Mouse (Mus musculus) embryonic facial prominence, embryonic 15.5 days (tissue): ENCODE measurements around the gene Ccdc151. TPM values are rescaled to one million over a fixed set of nuclear protein-coding genes. Genes with fewer than 3 reads are reported as not detected.
A peak's percentile ranks its signal among the peaks of the same experiment; 100 is the strongest.

Experiments
- ATAC-seq: fragments of 200-750 bp; cut with Nextera tagmentation; 2 replicates; pipeline ENCODE4 v1.8.0; 2017; ENCODE audit warnings: low read depth, moderate TSS enrichment; ENCODE audit not compliant: insufficient number of reproducible peaks, low FRiP score, low TSS enrichment
- H3K27ac ChIP-seq: fragments of 300-500 bp; sonication (generic); replicated peaks from 2 replicates; pipeline ENCODE4 v1.5.1; 2015; ENCODE audit warnings: mild to moderate bottlenecking, inconsistent platforms
- H3K27me3 ChIP-seq: fragments of 300-500 bp; sonication (generic); 2 replicates; pipeline ENCODE4 v1.6.1; 2015; ENCODE audit warnings: inconsistent platforms
- H3K36me3 ChIP-seq: fragments of 300-500 bp; sonication (generic); 2 replicates; pipeline ENCODE4 v1.6.1; 2015; ENCODE audit warnings: mild to moderate bottlenecking, inconsistent platforms
- H3K4me1 ChIP-seq: fragments of 300-500 bp; sonication (generic); 2 replicates; pipeline ENCODE4 v1.6.1; 2015; ENCODE audit warnings: inconsistent platforms
- H3K4me2 ChIP-seq: fragments of 300-500 bp; sonication (generic); replicated peaks from 2 replicates; pipeline ENCODE4 v1.6.1; 2015; ENCODE audit warnings: mild to moderate bottlenecking, inconsistent platforms
- H3K4me3 ChIP-seq: fragments of 300-500 bp; sonication (generic); replicated peaks from 2 replicates; pipeline ENCODE4 v1.5.1; 2015; ENCODE audit warnings: mild to moderate bottlenecking, inconsistent platforms
- H3K9ac ChIP-seq: fragments of 300-500 bp; sonication (generic); 2 replicates; pipeline ENCODE4 v1.6.1; 2015; ENCODE audit warnings: inconsistent platforms
- H3K9me3 ChIP-seq: fragments of 300-500 bp; sonication (generic); replicated peaks from 2 replicates; pipeline ENCODE4 v1.6.1; 2016; ENCODE audit warnings: inconsistent platforms
- WGBS: fragments of 180-500 bp; shearing (Covaris S2); methylation state at CpG from one replicate; pipeline ENCODE4 v1.1.7; 2015; 5-methylcytosine and 5-hydroxymethylcytosine counted together
- polyA plus RNA-seq: library from polyadenylated mRNA; unstranded; fragments of >200 nt; fragmentation: Nextera tagmentation; extraction: Ambion mirVana; gene quantifications from 2 replicates; pipeline ENCODE4 v1.2.1, GENCODE M21; 2015

Gene Ccdc151
- polyA plus RNA-seq, 1 experiment from 2014 or later = 11.3 TPM

- Histone ChIP-seq H3K9me3 (no peaks in the 10 kb centered on the region), H3K36me3 (no peaks in the 10 kb centered on the region), H3K4me1 (no peaks in the 10 kb centered on the region), H3K4me2 (no peak overlapping the region), H3K4me3 (no peak overlapping the region), H3K9ac (no peak overlapping the region), H3K27ac (no peak overlapping the region), H3K27me3 (no peaks in the 10 kb centered on the region)
- 87% methylated on average over 9 of the region's 9 CpGs for WGBS
- no peak for ATAC-seq
Observed at GRCm38 (mm10) chr9:22030386-22030785, 28.0 kb upstream of the Ccdc151 start.

GRCm38 (mm10) chr9:22028467-22028866 is 26.0 kb upstream of the Ccdc151 start:
- Histone ChIP-seq H3K9ac (no peak overlapping the region), H3K4me1 (no peaks in the 10 kb centered on the region)
- 52% methylated on average over 7 of the region's 7 CpGs for WGBS

GRCm38 (mm10) chr9:22024592-22024991 is 22.2 kb upstream of the Ccdc151 start:
- WGBS = 47% methylated on average over 8 of the region's 8 CpGs
- ATAC-seq = no peak
- no peak overlapping the region for H3K4me3 ChIP-seq

More at GRCm38 (mm10) chr9:22028467-22028866, 26.0 kb upstream of the Ccdc151 start:
- Histone ChIP-seq H3K9me3 (no peaks in the 10 kb centered on the region), H3K4me3 (no peak overlapping the region), H3K36me3 (no peaks in the 10 kb centered on the region), H3K27me3 (no peaks in the 10 kb centered on the region), H3K27ac (no peak overlapping the region), H3K4me2 (no peak overlapping the region)
- ATAC-seq = no peak

GRCm38 (mm10) chr9:22017208-22017825 is 14.9 kb upstream of the Ccdc151 start:
- H3K27me3 ChIP-seq = no peaks in the 10 kb centered on the region
- no peaks in the 10 kb centered on the region for H3K4me1 ChIP-seq
- 76% methylated on average over 7 of the region's 7 CpGs for WGBS
- no peak overlapping the region for H3K27ac ChIP-seq
- H3K9ac ChIP-seq = no peak overlapping the region
- ATAC-seq = no peak
- H3K9me3 ChIP-seq = no peaks in the 10 kb centered on the region
- H3K36me3 ChIP-seq = peaks cover 23% of the 10 kb centered on the region
- H3K4me2 ChIP-seq = no peak overlapping the region
- H3K4me3 ChIP-seq = no peak overlapping the region

More at GRCm38 (mm10) chr9:22024592-22024991, 22.2 kb upstream of the Ccdc151 start:
- no peaks in the 10 kb centered on the region for H3K36me3 ChIP-seq
- no peaks in the 10 kb centered on the region for H3K4me1 ChIP-seq
- H3K4me2 ChIP-seq = no peak overlapping the region
- H3K27ac ChIP-seq = no peak overlapping the region
- H3K27me3 ChIP-seq = no peaks in the 10 kb centered on the region; the same call in 1 of the 2 replicates
- H3K9ac ChIP-seq = no peak overlapping the region
- no peaks in the 10 kb centered on the region for H3K9me3 ChIP-seq

- Histone ChIP-seq H3K27me3 (no peaks in the 10 kb centered on the region), H3K27ac (no peak overlapping the region), H3K9ac (no peak overlapping the region), H3K4me2 (no peak overlapping the region), H3K4me3 (no peak overlapping the region), H3K36me3 (peaks cover 34% of the 10 kb centered on the region), H3K4me1 (no peaks in the 10 kb centered on the region), H3K9me3 (no peaks in the 10 kb centered on the region)
- no peak for ATAC-seq
- WGBS = 62% methylated on average over 10 of the region's 10 CpGs
Observed at GRCm38 (mm10) chr9:22016245-22016644, 13.8 kb upstream of the Ccdc151 start.

- Histone ChIP-seq H3K9me3 (no peaks in the 10 kb centered on the region), H3K9ac (no peak overlapping the region), H3K4me3 (no peak overlapping the region), H3K27me3 (no peaks in the 10 kb centered on the region), H3K27ac (no peak overlapping the region), H3K36me3 (peaks cover 68% of the 10 kb centered on the region), H3K4me2 (no peak overlapping the region), H3K4me1 (no peaks in the 10 kb centered on the region)
- 94% methylated on average over 13 of the region's 13 CpGs for WGBS
- no peak for ATAC-seq
Observed at GRCm38 (mm10) chr9:22012731-22013130, 10.3 kb upstream of the Ccdc151 start.

- WGBS = 92% methylated on average over 5 of the region's 5 CpGs
- Histone ChIP-seq H3K9me3 (no peaks in the 10 kb centered on the region), H3K4me3 (no peak overlapping the region), H3K9ac (no peak overlapping the region), H3K27ac (no peak overlapping the region), H3K27me3 (no peaks in the 10 kb centered on the region), H3K36me3 (peaks cover 85% of the 10 kb centered on the region), H3K4me2 (no peak overlapping the region), H3K4me1 (no peaks in the 10 kb centered on the region; the same call in 1 of the 2 replicates)
- ATAC-seq = no peak
Observed at GRCm38 (mm10) chr9:22011055-22011454, 8.6 kb upstream of the Ccdc151 start.

GRCm38 (mm10) chr9:22004546-22004945 is 2.1 kb upstream of the Ccdc151 start:
- 91% methylated on average over 12 of the region's 12 CpGs for WGBS
- Histone ChIP-seq H3K9ac (no peak overlapping the region), H3K27me3 (no peaks in the 10 kb centered on the region), H3K9me3 (no peaks in the 10 kb centered on the region), H3K4me1 (peaks cover 29% of the 10 kb centered on the region), H3K4me2 (peak overlapping the region; percentile 80; the same call in 1 of the 2 replicates), H3K27ac (no peak overlapping the region), H3K4me3 (no peak overlapping the region), H3K36me3 (peaks cover 54% of the 10 kb centered on the region)
- ATAC-seq = no peak

- no peak for ATAC-seq
- peaks cover 29% of the 10 kb centered on the region for H3K4me1 ChIP-seq
- H3K27me3 ChIP-seq = no peaks in the 10 kb centered on the region
- H3K4me2 ChIP-seq = peak overlapping the region; percentile 80
- peak overlapping the region; percentile 73 for H3K4me3 ChIP-seq
- peaks cover 41% of the 10 kb centered on the region for H3K36me3 ChIP-seq
- H3K27ac ChIP-seq = peak overlapping the region; percentile 72
- 0% methylated on average over 18 of the region's 18 CpGs for WGBS
- H3K9ac ChIP-seq = peak overlapping the region; percentile 62
- no peaks in the 10 kb centered on the region for H3K9me3 ChIP-seq
Observed at GRCm38 (mm10) chr9:22003163-22003554, 725 bp upstream of the Ccdc151 start.

- H3K27me3 ChIP-seq = no peaks in the 10 kb centered on the region
- H3K9me3 ChIP-seq = no peaks in the 10 kb centered on the region
- no peak overlapping the region for H3K4me2 ChIP-seq
- H3K36me3 ChIP-seq = peaks cover 26% of the 10 kb centered on the region
- peaks cover 29% of the 10 kb centered on the region for H3K4me1 ChIP-seq
- H3K9ac ChIP-seq = no peak overlapping the region
- no peak for ATAC-seq
- no peak overlapping the region for H3K4me3 ChIP-seq
- whole genome bisulfite sequencing = 85% methylated on average over 4 of the region's 4 CpGs
- no peak overlapping the region for H3K27ac ChIP-seq
Observed at GRCm38 (mm10) chr9:22001633-22002032, 801 bp downstream of the Ccdc151 start.

GRCm38 (mm10) chr9:22000296-22000695 is 2.1 kb downstream of the Ccdc151 start:
- 91% methylated on average over 6 of the region's 6 CpGs for WGBS
- H3K9me3 ChIP-seq = no peaks in the 10 kb centered on the region
- no peak for ATAC-seq
- peaks cover 13% of the 10 kb centered on the region for H3K36me3 ChIP-seq
- no peak overlapping the region for H3K4me2 ChIP-seq
- H3K27me3 ChIP-seq = no peaks in the 10 kb centered on the region
- no peak overlapping the region for H3K4me3 ChIP-seq
- H3K27ac ChIP-seq = no peak overlapping the region
- no peak overlapping the region for H3K9ac ChIP-seq
- H3K4me1 ChIP-seq = peaks cover 24% of the 10 kb centered on the region
